Mouse (Mus musculus) ES-Bruce4 (cell line): ENCODE results near the gene Baiap2.

Experiments used
- CTCF ChIP-seq: IDR thresholded peaks from one replicate; pipeline ENCODE4 v1.8.1; 2011; ENCODE audit warnings: low read depth, low read length
- EP300 ChIP-seq: IDR thresholded peaks from 2 replicates; pipeline ENCODE4 v1.6.1; 2011; ENCODE audit warnings: low read depth, low read length; ENCODE audit not compliant: insufficient read depth
- POLR2A ChIP-seq: IDR thresholded peaks from one replicate; pipeline ENCODE4 v1.8.1; 2011; ENCODE audit warnings: low read length; ENCODE audit not compliant: insufficient read depth

DNA sequence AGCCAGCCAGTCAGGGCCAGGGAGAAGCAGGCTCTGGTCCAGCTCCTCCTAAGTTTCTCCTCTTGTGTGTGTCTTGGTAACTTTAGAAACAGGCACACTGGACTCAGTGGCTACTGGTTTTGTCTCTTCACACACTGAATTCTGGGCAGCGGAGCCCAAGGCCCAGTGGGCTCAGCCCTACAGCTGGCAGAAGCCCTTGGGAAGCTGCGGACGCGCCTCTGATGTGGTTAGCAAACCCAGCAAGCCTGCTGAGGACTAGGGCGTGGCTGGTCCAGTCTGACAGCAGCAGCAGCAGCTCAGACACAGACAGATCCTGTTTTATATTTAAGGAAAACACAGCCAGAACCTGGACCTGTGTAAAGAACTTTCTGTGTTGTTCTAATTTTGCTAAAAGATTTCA is 59.5 kb downstream of the Baiap2 start:
- TF ChIP-seq CTCF (no peak), POLR2A (no peak), EP300 (no peak)
